Mouse (Mus musculus) thymus, adult 2 months (tissue): ENCODE data around the gene Actb.

ENCODE experiments used
- CTCF ChIP-seq: fragments of 200-500 bp; IDR thresholded peaks from 2 replicates; pipeline ENCODE4 v1.5.1; 2012; ENCODE audit warnings: mild to moderate bottlenecking, control low read depth, low read length, moderate library complexity, borderline replicate concordance; ENCODE audit not compliant: control insufficient read depth, poor library complexity, insufficient read depth; ENCODE audit errors: extremely low read depth
- POLR2A ChIP-seq: fragments of 200-500 bp; IDR thresholded peaks from 2 replicates; pipeline ENCODE4 v1.6.1; 2012; ENCODE audit warnings: mild to moderate bottlenecking, low read length, control low read depth, moderate library complexity; ENCODE audit not compliant: control insufficient read depth, poor library complexity, insufficient read depth; ENCODE audit errors: extremely low read depth

- TF ChIP-seq CTCF (no peak), POLR2A (no peak)
Observed at GRCm38 (mm10) chr5:142921074-142921459, 14.5 kb upstream of the Actb start.
